Mouse (Mus musculus) ES-E14 (cell line): ENCODE results near the gene Ralbp1.

Experiments
- CHD2 ChIP-seq: IDR thresholded peaks from 2 replicates; pipeline ENCODE4 v1.6.1; 2014; ENCODE audit warnings: mild to moderate bottlenecking, low read depth, low read length, inconsistent platforms
- HCFC1 ChIP-seq: IDR thresholded peaks from 2 replicates; pipeline ENCODE4 v1.6.1; 2012; ENCODE audit warnings: low read length, inconsistent platforms, borderline replicate concordance; ENCODE audit not compliant: insufficient read depth
- MAFK ChIP-seq: IDR thresholded peaks from 2 replicates; pipeline ENCODE4 v1.6.1; 2014; ENCODE audit warnings: mild to moderate bottlenecking, low read depth, low read length, inconsistent platforms; ENCODE audit not compliant: insufficient read depth
- ZC3H11A ChIP-seq: IDR thresholded peaks from 2 replicates; pipeline ENCODE4 v1.6.1; 2012; ENCODE audit warnings: low read depth, mild to moderate bottlenecking, inconsistent platforms, low read length, borderline replicate concordance
- ZNF384 ChIP-seq: IDR thresholded peaks from 2 replicates; pipeline ENCODE4 v1.6.1; 2012; ENCODE audit warnings: low read depth, low read length, inconsistent platforms

DNA sequence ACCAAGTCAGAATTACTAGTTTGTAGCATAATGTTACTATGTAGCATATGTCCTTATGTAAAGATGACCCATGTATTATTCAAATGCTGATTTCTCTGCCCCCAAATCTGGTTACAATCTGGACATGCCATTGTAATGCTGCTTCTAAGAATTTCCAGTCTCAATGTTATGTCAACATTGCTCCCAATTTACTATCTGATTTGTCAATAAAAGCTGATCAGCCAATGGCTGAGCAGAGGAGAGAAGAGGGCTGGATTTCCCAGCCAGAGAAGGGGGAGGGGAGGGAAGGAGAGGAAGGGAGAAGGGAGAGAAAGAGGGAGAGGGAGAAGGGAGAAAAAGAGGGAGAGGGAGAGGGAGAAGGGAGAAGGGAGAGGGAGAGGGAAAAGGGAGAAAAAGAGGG lies 20.3 kb downstream of the Ralbp1 start:
- TF ChIP-seq CHD2, result no peak
- TF ChIP-seq MAFK, result no peak
- TF ChIP-seq ZNF384, result no peak
- no peak for TF ChIP-seq HCFC1
- no peak for TF ChIP-seq ZC3H11A
